Mouse (Mus musculus) erythroblast, embryonic 14.5 days (primary cell): Measurements from ENCODE around the gene Chst8.

ENCODE experiments used
- GATA1 ChIP-seq: IDR thresholded peaks from 2 replicates; pipeline ENCODE4 v1.6.1; 2012; ENCODE audit warnings: low read length, inconsistent platforms, mixed read lengths
- TAL1 ChIP-seq: IDR thresholded peaks from 3 replicates; pipeline ENCODE4 v1.6.1; 2012; ENCODE audit warnings: low read length, inconsistent platforms, mixed read lengths

DNA sequence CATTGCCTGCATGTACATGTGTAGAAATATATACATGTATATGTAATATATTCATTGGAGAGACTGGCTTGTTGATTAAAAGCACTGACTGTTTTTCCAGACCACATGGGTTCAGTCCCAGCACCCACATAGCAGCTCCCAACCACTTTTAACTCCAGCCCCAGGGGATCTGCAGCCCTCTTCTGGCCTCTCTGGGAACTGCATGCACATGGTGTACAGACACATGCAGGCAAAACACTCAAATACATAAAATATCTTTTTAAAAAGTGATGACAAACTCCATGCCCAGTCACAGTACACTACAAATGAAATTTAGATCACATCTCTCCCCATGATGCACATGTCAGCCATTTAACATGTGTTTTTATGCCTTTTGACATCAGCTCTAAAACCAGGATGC lies 30.5 kb downstream of the Chst8 start:
- TF ChIP-seq GATA1 (no peak), TAL1 (no peak)
